Mouse (Mus musculus) liver, adult 2 months (tissue): ENCODE measurements around the gene Cdh7.

Source experiments
- CTCF ChIP-seq: fragments of 200-500 bp; IDR thresholded peaks from 2 replicates; pipeline ENCODE4 v1.5.1; 2011; ENCODE audit warnings: low read depth, low read length, control low read depth
- POLR2A ChIP-seq: fragments of 200-500 bp; IDR thresholded peaks from 2 replicates; pipeline ENCODE4 v1.6.1; 2011; ENCODE audit warnings: low read length, control low read depth; ENCODE audit not compliant: insufficient read depth; ENCODE audit errors: extremely low read depth

DNA sequence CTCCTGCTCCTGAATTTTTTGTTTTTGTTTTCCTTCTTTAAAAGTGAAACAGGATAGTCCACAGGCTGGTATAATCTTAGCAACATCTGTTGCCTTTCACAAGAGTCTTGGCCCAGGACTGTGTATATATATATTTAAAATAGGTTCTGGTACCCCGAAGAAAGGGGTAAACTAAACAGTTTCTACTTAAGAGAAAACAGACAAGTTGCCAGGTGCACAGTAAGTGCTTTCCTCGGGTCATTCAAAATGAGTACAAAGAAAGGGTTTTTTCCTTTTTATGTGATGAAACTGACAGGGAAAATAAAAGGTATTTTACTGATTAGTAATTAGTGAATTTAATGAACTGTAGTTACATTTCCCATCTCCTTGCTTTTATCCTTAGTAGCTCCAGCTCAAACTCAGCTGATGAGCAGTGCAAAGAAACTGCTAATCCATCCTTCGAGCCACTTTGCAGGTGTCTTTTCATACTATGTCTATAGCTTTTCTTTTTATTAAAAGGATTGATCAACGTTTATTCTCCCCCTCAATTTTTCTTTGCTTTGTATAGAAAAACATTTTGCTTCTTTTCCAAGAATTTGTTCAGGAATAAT, 9.7 kb upstream of the Cdh7 start:
- TF ChIP-seq POLR2A, result no peak
- TF ChIP-seq CTCF, result no peak
